Mouse (Mus musculus) hindbrain, embryonic 15.5 days (tissue): ENCODE measurements around the gene Atrnl1. TPM values are rescaled to one million over a fixed set of nuclear protein-coding genes. Genes with fewer than 3 reads are reported as not detected.

Source experiments
- ATAC-seq: fragments of 200-750 bp; cut with Nextera tagmentation; 2 replicates; pipeline ENCODE4 v1.8.0; 2017; ENCODE audit warnings: low read depth, moderate number of reproducible peaks, moderate TSS enrichment; ENCODE audit not compliant: low FRiP score
- H3K27ac ChIP-seq: fragments of 300-500 bp; sonication (generic); replicated peaks from 2 replicates; pipeline ENCODE4 v1.5.1; 2015; ENCODE audit warnings: mild to moderate bottlenecking, inconsistent platforms
- H3K27me3 ChIP-seq: fragments of 300-500 bp; sonication (generic); 2 replicates; pipeline ENCODE4 v1.6.1; 2015; ENCODE audit warnings: control low read depth, inconsistent platforms
- H3K36me3 ChIP-seq: fragments of 300-500 bp; sonication (generic); 2 replicates; pipeline ENCODE4 v1.6.1; 2015; ENCODE audit warnings: control low read depth, inconsistent platforms
- H3K4me1 ChIP-seq: fragments of 300-500 bp; sonication (generic); replicated peaks from 2 replicates; pipeline ENCODE4 v1.6.1; 2015; ENCODE audit warnings: control low read depth, inconsistent platforms
- H3K4me2 ChIP-seq: fragments of 300-500 bp; sonication (generic); 2 replicates; pipeline ENCODE4 v1.6.1; 2015; ENCODE audit warnings: moderate library complexity, mild to moderate bottlenecking, inconsistent platforms
- H3K4me3 ChIP-seq: fragments of 300-500 bp; sonication (generic); 2 replicates; pipeline ENCODE4 v1.5.1; 2015; ENCODE audit warnings: mild to moderate bottlenecking, inconsistent platforms
- H3K9ac ChIP-seq: fragments of 300-500 bp; sonication (generic); 2 replicates; pipeline ENCODE4 v1.6.1; 2015; ENCODE audit warnings: inconsistent platforms
- H3K9me3 ChIP-seq: fragments of 300-500 bp; sonication (generic); 2 replicates; pipeline ENCODE4 v1.6.1; 2016; ENCODE audit warnings: control low read depth, inconsistent platforms
- WGBS: fragments of 180-500 bp; shearing (Covaris S2); methylation state at CpG from one replicate; pipeline ENCODE4 v1.1.7; 2015; 5-methylcytosine and 5-hydroxymethylcytosine counted together
- polyA plus RNA-seq: library from polyadenylated mRNA; unstranded; fragments of >200 nt; fragmentation: Nextera tagmentation; extraction: Ambion mirVana; gene quantifications from 2 replicates; pipeline ENCODE4 v1.2.1, GENCODE M21; 2015

Gene Atrnl1
- polyA plus RNA-seq, result 6.9 and 7.5 TPM in 2 replicates

DNA sequence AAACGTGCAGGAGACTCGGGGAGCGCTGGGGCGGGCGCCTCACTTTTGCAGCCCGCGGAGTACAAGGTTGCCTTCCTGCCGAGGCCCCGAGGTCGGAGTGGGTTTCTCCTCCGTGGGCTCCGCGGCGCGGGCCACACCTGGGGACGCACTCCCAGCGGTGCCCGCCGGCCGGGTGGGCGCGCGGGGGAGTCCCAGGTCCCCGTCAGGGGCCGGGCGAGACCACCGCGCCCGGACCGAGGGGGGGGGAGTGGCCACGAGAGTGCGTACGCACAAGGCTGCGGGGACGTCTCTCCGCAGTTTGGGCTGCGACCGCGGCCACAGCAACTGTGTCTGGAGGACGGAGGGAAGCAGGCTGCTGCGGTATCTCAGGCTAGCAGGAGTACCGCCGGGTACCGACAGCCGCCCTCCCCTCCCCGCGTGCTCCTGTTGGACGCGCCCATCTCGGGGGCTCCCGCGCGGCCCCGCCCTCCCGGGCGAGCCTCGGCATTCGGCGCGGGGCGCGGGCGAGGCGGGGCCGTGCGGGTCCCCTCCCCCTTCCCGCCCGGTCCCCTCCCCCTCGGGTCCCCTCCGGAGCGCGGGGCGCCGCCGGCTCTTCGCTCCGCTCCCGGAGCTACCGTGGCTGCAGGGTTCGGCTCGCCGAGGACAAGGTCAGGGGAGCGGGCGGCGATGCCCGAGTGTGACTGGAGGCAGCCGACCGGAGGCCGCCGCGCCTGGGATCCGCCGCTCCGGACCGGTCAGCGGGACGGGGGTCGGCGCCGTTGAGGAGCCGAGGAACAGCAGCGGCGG lies at the start of gene Atrnl1:
Gene Atrnl1 (plus strand): TSS at position 559 of the 786 bp plus-strand sequence.
- Histone ChIP-seq H3K9ac (peak within 1 kb of the TSS; percentile 74), H3K4me1 (peaks cover 32% of the 10 kb centered on the region), H3K4me3 (peak within 1 kb of the TSS; percentile 77), H3K27ac (peak within 1 kb of the TSS; percentile 99), H3K27me3 (no peaks in the 10 kb centered on the region), H3K36me3 (no peaks in the 10 kb centered on the region), H3K4me2 (peak within 1 kb of the TSS; percentile 94), H3K9me3 (no peaks in the 10 kb centered on the region)
- under 1% methylated on average over 70 of the region's 103 CpGs for WGBS
- peak; percentile 92 for ATAC-seq

DNA sequence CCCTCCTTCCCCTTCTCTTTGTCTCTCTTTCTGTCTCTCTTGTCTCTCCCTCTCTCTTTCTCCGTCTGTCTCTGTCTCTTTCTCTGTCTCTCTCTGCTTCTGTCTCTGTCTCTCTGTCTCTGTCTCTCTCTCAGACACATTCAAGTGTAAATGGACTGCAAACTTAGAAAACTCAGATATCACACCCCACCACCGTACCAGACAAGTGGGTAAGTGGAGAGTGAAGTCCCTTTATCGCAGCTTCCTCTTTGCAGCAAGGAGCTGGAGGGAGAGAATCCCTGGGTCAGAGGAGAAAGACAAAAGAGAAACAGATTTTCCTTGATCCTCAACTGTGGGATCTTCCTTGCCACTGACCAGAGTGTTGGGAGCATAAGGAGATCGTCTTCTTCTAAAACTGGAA lies 49.3 kb upstream of the Atrnl1 start:
- Histone ChIP-seq H3K27ac (no peak overlapping the region), H3K36me3 (no peaks in the 10 kb centered on the region), H3K4me1 (peaks cover 8% of the 10 kb centered on the region; the same call in 1 of the 2 replicates), H3K4me2 (no peak overlapping the region), H3K9me3 (no peaks in the 10 kb centered on the region), H3K9ac (no peak overlapping the region), H3K27me3 (no peaks in the 10 kb centered on the region), H3K4me3 (no peak overlapping the region)
- no peak for ATAC-seq
- WGBS, result 87% methylated on average over 4 of the region's 4 CpGs

DNA sequence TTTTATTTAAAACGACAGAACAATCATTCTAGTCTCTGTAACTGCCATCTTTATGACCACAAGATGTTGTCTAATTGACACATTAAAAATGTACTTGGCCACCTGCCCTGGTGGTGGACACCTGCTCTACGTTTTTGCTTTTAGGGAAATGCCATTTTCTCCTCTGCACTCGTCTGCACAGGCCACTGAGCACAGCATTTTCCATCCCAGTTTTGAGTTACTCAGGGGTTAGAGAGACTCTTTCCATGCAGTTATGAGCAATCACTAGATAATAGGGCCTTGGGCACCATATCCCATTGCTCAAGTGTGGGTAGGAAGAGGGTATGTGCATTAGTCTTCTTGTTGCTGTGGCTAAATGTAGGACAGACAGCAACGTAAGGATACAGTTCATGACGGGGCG lies 41.8 kb upstream of the Atrnl1 start:
- ATAC-seq, result no peak
- Histone ChIP-seq H3K9me3 (no peaks in the 10 kb centered on the region), H3K9ac (no peak overlapping the region), H3K36me3 (no peaks in the 10 kb centered on the region), H3K4me2 (no peak overlapping the region), H3K27me3 (no peaks in the 10 kb centered on the region), H3K4me1 (peaks cover 6% of the 10 kb centered on the region; the same call in 1 of the 2 replicates), H3K27ac (no peak overlapping the region), H3K4me3 (no peak overlapping the region)
- WGBS, result 81% methylated on average over 6 of the region's 6 CpGs

DNA sequence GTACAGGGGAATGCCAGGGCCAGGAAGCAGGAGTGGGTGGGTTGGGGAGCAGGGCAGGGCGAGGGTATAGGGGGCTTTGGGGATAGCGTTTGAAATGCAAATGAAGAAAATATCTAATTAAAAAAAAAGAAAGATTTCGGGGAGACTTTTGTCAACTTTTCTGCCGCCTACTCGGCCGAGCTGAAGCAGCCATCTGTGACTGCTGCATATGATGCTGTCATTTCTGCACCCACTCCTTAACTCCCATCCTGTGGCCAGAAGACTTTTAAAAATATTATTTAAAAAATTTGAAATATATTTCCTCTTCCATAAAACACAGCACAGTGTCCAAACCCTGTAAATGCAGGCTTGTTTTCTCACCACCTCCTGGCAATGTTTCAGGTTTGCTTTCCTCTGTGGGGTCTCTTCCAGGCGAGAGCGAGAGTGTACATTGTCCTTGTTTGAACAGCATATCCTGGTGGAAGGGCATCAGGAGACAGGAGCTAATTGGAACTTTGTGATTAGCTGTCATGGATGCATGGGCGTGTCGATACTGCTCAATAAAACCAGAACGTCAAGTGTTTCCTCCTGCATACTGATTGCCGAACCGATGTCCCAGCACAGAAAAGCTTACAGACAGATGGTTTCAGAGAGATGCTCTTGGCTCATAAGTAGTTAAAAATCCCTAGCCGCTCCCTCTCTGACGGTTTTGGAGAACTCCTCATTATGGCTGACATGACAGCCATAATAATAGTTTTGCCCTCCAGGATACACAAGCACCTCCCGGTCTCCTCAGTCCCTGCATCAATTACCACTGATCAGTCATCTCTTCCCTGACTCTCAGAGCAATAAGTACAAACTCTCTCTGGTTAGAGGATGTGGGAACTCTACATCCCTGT lies 38.2 kb upstream of the Atrnl1 start:
- ATAC-seq, result no peak
- Histone ChIP-seq H3K27ac (no peak overlapping the region), H3K36me3 (no peaks in the 10 kb centered on the region), H3K4me2 (no peak overlapping the region), H3K4me1 (peaks cover 18% of the 10 kb centered on the region; the same call in 1 of the 2 replicates), H3K4me3 (no peak overlapping the region), H3K9me3 (no peaks in the 10 kb centered on the region), H3K27me3 (no peaks in the 10 kb centered on the region), H3K9ac (no peak overlapping the region)
- WGBS, result 44% methylated on average over 16 of the region's 16 CpGs

DNA sequence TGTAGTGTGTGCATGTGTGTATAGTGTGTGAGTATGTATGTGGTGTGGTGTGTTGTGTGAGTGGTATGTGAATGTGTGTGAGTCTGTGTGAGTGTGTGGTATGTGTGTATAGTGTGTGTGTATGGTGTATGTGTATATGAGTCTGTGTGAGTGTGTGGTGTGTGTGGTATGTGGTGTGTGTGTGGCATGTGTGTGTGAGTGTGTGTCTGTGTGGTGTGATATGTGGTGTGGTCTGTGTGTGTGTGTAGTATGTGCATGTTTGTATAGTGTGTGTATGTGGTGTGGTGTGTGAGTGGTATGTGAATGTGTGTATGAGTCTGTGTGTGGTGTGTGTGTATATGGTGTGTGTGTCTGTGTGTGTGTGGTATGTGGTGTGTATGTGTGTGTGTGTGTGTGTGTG lies 37.4 kb upstream of the Atrnl1 start:
- H3K27ac ChIP-seq, result no peak overlapping the region
- ATAC-seq, result peak; percentile 45

DNA sequence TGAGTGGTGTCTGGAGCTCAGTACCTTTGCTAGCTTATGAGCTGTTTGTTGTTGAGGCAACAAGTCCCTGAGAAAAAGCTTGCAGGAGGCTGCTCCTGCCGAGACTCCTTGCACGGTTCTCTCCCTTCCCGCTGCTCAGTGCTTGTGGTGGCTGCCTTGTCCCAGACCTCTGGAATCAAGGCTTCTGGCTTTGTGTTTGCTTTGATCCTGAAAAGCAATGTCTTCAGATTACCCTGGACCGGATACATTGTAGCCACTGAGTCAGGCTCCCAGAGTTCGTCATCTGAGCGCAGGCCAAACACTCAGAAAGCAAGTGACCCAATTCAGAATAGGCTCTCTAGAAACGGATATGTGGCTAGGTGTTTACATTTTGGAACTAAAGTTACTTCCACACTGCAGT lies 35.8 kb upstream of the Atrnl1 start:
- no peaks in the 10 kb centered on the region for H3K36me3 ChIP-seq
- ATAC-seq, result no peak
- no peak overlapping the region for H3K4me2 ChIP-seq
- no peaks in the 10 kb centered on the region for H3K9me3 ChIP-seq
- no peak overlapping the region for H3K9ac ChIP-seq
- H3K4me3 ChIP-seq, result no peak overlapping the region
- no peak overlapping the region for H3K27ac ChIP-seq
- peaks cover 18% of the 10 kb centered on the region; the same call in 1 of the 2 replicates for H3K4me1 ChIP-seq
- 87% methylated on average over 7 of the region's 7 CpGs for WGBS
- H3K27me3 ChIP-seq, result no peaks in the 10 kb centered on the region

More for the DNA sequence above, 37.4 kb upstream of the Atrnl1 start:
- no peak overlapping the region for H3K4me3 ChIP-seq
- no peaks in the 10 kb centered on the region for H3K27me3 ChIP-seq
- peaks cover 18% of the 10 kb centered on the region; the same call in 1 of the 2 replicates for H3K4me1 ChIP-seq
- H3K9me3 ChIP-seq, result no peaks in the 10 kb centered on the region
- H3K36me3 ChIP-seq, result no peaks in the 10 kb centered on the region
- H3K4me2 ChIP-seq, result no peak overlapping the region
- H3K9ac ChIP-seq, result no peak overlapping the region

DNA sequence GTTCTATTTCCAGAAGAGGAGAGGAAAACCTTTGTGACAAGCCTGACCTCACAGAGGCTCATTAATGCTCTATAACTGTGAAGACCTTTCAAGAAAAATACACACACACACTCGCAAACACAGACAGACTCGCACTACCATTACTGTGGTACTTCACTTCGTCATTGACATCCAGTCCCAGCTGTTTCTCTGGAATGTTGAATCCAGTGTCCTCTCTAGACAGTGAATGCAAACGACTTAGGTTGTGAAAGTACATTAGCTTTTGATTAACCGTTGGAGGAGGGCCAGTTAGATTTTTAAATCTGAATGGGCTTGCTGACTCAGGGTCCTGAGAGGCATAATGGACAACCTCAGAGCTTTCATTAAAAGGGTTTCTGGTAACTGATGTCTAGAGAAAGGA lies 34.0 kb upstream of the Atrnl1 start:
- Histone ChIP-seq H3K4me1 (peaks cover 18% of the 10 kb centered on the region; the same call in 1 of the 2 replicates), H3K9ac (no peak overlapping the region), H3K27ac (peak overlapping the region; percentile 34; the same call in 1 of the 2 replicates), H3K4me2 (0 out of 2 replicates have a peak overlapping the region, but pooled peaks have one; percentile 4), H3K4me3 (no peak overlapping the region), H3K36me3 (no peaks in the 10 kb centered on the region), H3K9me3 (no peaks in the 10 kb centered on the region), H3K27me3 (no peaks in the 10 kb centered on the region)
- no peak for ATAC-seq
- WGBS, result 23% methylated on average over 5 of the region's 5 CpGs

DNA sequence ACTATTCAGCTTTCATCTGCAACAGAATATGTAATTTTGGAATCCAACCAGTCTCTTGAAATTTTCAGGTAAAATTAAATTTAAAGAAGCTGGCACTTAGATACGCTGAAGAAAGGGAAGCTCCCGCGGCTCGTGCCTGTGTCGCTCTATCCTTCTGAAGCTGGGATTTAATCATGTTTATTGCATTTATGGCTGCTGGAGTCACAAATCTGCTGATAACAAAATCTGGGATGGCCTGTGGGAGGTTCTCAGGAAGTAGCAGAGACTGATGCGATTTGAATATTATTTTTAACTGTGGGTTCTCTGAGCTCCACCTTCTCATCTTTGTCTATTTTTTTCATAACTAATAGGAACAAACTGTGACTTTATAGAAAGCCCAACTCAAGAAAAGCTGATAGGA lies 33.6 kb upstream of the Atrnl1 start:
- Histone ChIP-seq H3K9ac (no peak overlapping the region), H3K4me2 (0 out of 2 replicates have a peak overlapping the region, but pooled peaks have one; percentile 4), H3K36me3 (no peaks in the 10 kb centered on the region), H3K4me3 (no peak overlapping the region), H3K4me1 (peaks cover 18% of the 10 kb centered on the region; the same call in 1 of the 2 replicates), H3K27ac (peak overlapping the region; percentile 34; the same call in 1 of the 2 replicates), H3K27me3 (no peaks in the 10 kb centered on the region), H3K9me3 (no peaks in the 10 kb centered on the region)
- WGBS, result 67% methylated on average over 6 of the region's 6 CpGs
- no peak for ATAC-seq

DNA sequence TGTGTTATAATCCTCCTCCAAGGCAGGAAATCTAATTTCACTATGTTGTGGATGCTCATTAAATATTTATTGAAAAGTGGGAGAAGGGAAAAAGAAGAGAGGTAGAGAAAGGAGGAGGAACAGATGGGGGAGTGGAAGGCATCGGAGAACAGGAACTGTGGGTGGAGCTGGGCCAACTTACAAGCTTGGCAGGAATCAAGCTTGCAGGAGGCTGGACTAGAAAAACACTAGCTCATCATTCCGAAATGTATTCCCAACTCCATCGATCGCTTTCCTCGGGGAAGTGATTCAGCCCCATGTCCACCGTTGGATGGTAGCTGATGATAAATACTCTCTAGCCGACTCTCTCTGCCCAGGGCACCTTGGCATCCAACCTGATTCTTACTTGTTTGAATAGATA lies 29.9 kb upstream of the Atrnl1 start:
- Histone ChIP-seq H3K27me3 (no peaks in the 10 kb centered on the region), H3K9ac (no peak overlapping the region), H3K4me2 (no peak overlapping the region), H3K4me3 (no peak overlapping the region), H3K4me1 (peaks cover 12% of the 10 kb centered on the region; the same call in 1 of the 2 replicates), H3K36me3 (no peaks in the 10 kb centered on the region), H3K27ac (no peak overlapping the region), H3K9me3 (no peaks in the 10 kb centered on the region)
- no peak for ATAC-seq
- WGBS, result 71% methylated on average over 7 of the region's 7 CpGs

DNA sequence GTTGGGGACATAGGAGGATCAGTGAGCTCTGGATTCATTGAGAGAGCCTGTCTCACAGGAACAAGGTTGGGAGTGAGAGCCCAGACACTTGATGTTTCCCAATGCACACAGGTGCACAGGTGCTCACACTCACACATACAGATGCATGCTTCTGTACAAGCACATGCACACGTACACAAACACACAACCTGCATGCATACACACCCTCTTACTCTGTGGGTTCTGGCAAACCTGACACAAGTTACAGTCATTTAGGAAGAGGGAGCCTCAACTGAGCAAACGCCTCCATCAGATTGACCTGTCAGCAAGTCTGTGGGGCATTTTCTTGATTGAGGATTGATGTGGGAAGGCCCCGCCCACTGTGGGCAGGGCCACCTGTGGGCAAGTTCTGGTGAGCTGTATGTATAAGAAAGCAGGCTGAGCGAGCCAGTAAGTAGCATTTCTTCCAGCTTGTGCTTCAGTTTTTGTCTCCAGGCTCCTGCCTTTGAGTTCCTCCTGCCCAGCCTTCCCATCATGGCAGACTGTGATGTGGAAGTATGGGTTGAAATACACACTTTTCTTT lies 25.5 kb upstream of the Atrnl1 start:
- no peaks in the 10 kb centered on the region for H3K36me3 ChIP-seq
- no peak overlapping the region for H3K9ac ChIP-seq
- ATAC-seq, result no peak
- no peaks in the 10 kb centered on the region for H3K27me3 ChIP-seq
- H3K4me1 ChIP-seq, result no peaks in the 10 kb centered on the region; the same call in 1 of the 2 replicates
- WGBS, result 58% methylated on average over 4 of the region's 4 CpGs
- no peaks in the 10 kb centered on the region for H3K9me3 ChIP-seq
- no peak overlapping the region for H3K27ac ChIP-seq
- no peak overlapping the region for H3K4me2 ChIP-seq
- H3K4me3 ChIP-seq, result no peak overlapping the region

DNA sequence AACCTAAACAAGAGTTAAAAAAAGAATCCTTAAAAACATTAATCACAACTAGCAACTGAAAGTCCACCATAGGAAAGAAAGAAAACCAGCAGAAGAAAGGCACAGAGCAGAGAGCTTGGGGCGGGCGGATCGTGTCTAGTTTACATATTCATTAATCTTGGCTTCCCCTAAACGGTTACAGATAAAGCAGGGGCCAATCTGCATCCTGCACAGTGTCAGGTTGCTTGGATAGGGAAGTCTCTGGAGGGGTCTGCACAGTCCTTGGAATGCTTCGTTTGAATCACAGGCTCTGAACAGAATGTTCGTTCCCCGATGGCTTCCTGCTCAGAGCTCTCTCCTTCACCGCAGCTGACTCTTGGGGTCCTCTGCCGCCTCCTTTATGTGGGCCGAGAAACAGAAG lies 24.7 kb upstream of the Atrnl1 start:
- 29% methylated on average over 10 of the region's 10 CpGs for WGBS
- Histone ChIP-seq H3K9me3 (no peaks in the 10 kb centered on the region), H3K9ac (no peak overlapping the region), H3K27ac (no peak overlapping the region), H3K4me2 (no peak overlapping the region), H3K4me3 (no peak overlapping the region), H3K4me1 (no peaks in the 10 kb centered on the region; the same call in 1 of the 2 replicates), H3K27me3 (no peaks in the 10 kb centered on the region), H3K36me3 (no peaks in the 10 kb centered on the region)
- no peak for ATAC-seq
